Mouse (Mus musculus): ENCODE measurements at regions not wholly inside any gene's neighbourhood (a gene's known extent, or its start where the extent isn't known, plus 50 kb on each side); places are given as distances from the start of the nearest gene placed in this dataset.
A peak's percentile ranks its signal among the peaks of the same experiment; 100 is the strongest.

GRCm38 (mm10) chr12:107560100-107560499 is 71.7 kb downstream of the 3110018I06Rik start:
- no peak for TF ChIP-seq CTCF (IDR thresholded peaks at IDR 0.05)
- no peak for ATAC-seq (ENCODE audit: low FRiP score)
- Histone ChIP-seq H3K27me3 (ENCODE audit: insufficient read depth, low read length) (no peaks in the 10 kb centered on the region), H3K27ac (ENCODE audit: low read depth, low read length) (no peak overlapping the region), H3K4me1 (ENCODE audit: insufficient read depth, low read length) (no peaks in the 10 kb centered on the region), H3K9me3 (ENCODE audit: low read length) (no peaks in the 10 kb centered on the region), H3K4me2 (ENCODE audit: low read depth, low read length, poor library complexity, severe bottlenecking) (no peak overlapping the region), H3K9ac (replicated peaks; ENCODE audit: low read length, poor library complexity, severe bottlenecking) (no peak overlapping the region), H3K36me3 (ENCODE audit: insufficient read depth, low read length) (no peaks in the 10 kb centered on the region), H3K4me3 (ENCODE audit: low read depth, low read length) (no peak overlapping the region)
- no peak for DNase-seq (ENCODE audit: low spot score)

GRCm38 (mm10) chr12:107572586-107572985 is 84.2 kb downstream of the 3110018I06Rik start:
- ATAC-seq (ENCODE audit: low FRiP score) = no peak

GRCm38 (mm10) chr12:107579508-107579907 is 91.1 kb downstream of the 3110018I06Rik start:
- H3K9me3 ChIP-seq (ENCODE audit: low read length) = no peaks in the 10 kb centered on the region
- DNase-seq (ENCODE audit: low spot score) (no peak), ATAC-seq (ENCODE audit: low FRiP score) (no peak)
- no peaks in the 10 kb centered on the region for H3K4me1 ChIP-seq (ENCODE audit: insufficient read depth, low read length)
- no peak overlapping the region for H3K27ac ChIP-seq (ENCODE audit: low read depth, low read length)
- no peak overlapping the region for H3K4me3 ChIP-seq (ENCODE audit: low read depth, low read length)
- 73% methylated on average over 5 of the region's 5 CpGs for WGBS
- H3K36me3 ChIP-seq (ENCODE audit: insufficient read depth, low read length) = no peaks in the 10 kb centered on the region
- H3K4me2 ChIP-seq (ENCODE audit: low read depth, low read length, poor library complexity, severe bottlenecking) = no peak overlapping the region
- TF ChIP-seq CTCF (IDR thresholded peaks at IDR 0.05) = no peak
- H3K27me3 ChIP-seq (ENCODE audit: insufficient read depth, low read length) = no peaks in the 10 kb centered on the region
- H3K9ac ChIP-seq (replicated peaks; ENCODE audit: low read length, poor library complexity, severe bottlenecking) = no peak overlapping the region

More at GRCm38 (mm10) chr12:107572586-107572985, 84.2 kb downstream of the 3110018I06Rik start:
- no peak overlapping the region for H3K9ac ChIP-seq (replicated peaks; ENCODE audit: low read length, poor library complexity, severe bottlenecking)
- no peak for DNase-seq (ENCODE audit: low spot score)
- no peak overlapping the region for H3K27ac ChIP-seq (ENCODE audit: low read depth, low read length)
- H3K4me2 ChIP-seq (ENCODE audit: low read depth, low read length, poor library complexity, severe bottlenecking) = no peak overlapping the region
- WGBS = 90% methylated on average over 4 of the region's 4 CpGs
- no peak overlapping the region for H3K4me3 ChIP-seq (ENCODE audit: low read depth, low read length)
- TF ChIP-seq CTCF (IDR thresholded peaks at IDR 0.05) = no peak
- no peaks in the 10 kb centered on the region for H3K9me3 ChIP-seq (ENCODE audit: low read length)
- H3K4me1 ChIP-seq (ENCODE audit: insufficient read depth, low read length) = no peaks in the 10 kb centered on the region
- H3K36me3 ChIP-seq (ENCODE audit: insufficient read depth, low read length) = no peaks in the 10 kb centered on the region
- H3K27me3 ChIP-seq (ENCODE audit: insufficient read depth, low read length) = no peaks in the 10 kb centered on the region

DNA sequence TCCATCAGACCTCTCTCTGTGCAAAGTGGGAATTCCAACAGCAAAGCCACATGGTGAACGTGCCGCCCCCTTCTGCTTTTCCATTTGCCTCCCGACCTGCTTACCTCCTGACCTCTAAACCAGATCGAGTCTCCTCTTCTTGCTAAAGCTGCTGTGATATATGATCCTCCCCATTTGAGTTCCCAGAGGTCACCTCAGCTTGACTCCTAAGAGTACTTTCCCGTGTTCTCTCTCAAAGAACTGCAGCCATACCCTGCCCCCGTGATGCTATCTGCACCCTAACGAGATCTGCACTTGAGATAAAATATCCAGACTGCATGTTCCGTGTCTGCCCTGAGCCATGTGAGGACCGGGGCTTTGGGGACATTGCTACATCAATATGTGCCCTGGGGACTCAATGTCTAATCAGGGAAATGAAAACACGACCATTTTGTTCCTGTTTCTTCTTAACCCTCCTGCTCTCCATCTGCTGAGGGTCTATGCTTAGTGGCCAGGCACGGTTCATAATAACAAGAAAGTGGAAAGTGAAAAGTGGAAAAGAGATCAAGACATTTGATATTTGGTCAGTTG is 94.8 kb downstream of the 3110018I06Rik start:
- no peaks in the 10 kb centered on the region for H3K9me3 ChIP-seq (ENCODE audit: low read length)
- no peaks in the 10 kb centered on the region for H3K36me3 ChIP-seq (ENCODE audit: insufficient read depth, low read length)
- no peak overlapping the region for H3K27ac ChIP-seq (ENCODE audit: low read depth, low read length)
- H3K9ac ChIP-seq (replicated peaks; ENCODE audit: low read length, poor library complexity, severe bottlenecking) = no peak overlapping the region
- ATAC-seq (ENCODE audit: low FRiP score) (no peak), DNase-seq (ENCODE audit: low spot score) (no peak)
- no peak overlapping the region for H3K4me3 ChIP-seq (ENCODE audit: low read depth, low read length)
- WGBS = 61% methylated on average over 11 of the region's 11 CpGs
- no peaks in the 10 kb centered on the region for H3K27me3 ChIP-seq (ENCODE audit: insufficient read depth, low read length)
- no peak for TF ChIP-seq CTCF (IDR thresholded peaks at IDR 0.05)
- H3K4me1 ChIP-seq (ENCODE audit: insufficient read depth, low read length) = peaks cover 3% of the 10 kb centered on the region; the same call in 1 of the 2 replicates
- H3K4me2 ChIP-seq (ENCODE audit: low read depth, low read length, poor library complexity, severe bottlenecking) = no peak overlapping the region

DNA sequence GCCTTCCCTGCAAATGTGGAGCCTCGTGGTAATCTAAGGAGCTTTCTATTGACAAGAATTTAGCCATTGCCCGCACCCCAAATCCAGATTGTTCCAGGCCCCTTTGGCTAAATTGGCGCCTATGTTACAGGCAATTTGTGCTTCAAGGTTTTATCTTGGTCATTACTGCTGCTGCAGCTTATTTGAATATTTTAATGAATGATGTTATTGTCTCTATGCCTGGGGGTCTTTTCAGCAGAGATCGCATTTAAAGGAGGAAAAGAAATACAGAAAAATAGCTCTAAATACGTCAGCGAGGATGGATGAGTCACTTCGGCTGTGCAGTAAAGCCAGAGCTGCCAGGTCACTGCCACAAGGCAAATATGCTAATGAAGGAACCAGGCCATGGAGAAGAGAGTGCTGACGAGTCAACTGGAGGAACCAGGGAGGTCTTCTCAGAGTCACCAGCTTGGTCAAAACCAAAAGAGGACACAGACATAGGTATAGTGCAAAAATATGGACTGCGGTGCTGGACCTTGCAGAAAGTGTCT is 97.3 kb downstream of the 3110018I06Rik start:
- ATAC-seq (ENCODE audit: low FRiP score) = no peak
- DNase-seq (ENCODE audit: low spot score) = peak; percentile 10
- Histone ChIP-seq H3K4me1 (ENCODE audit: insufficient read depth, low read length) (peaks cover 3% of the 10 kb centered on the region; the same call in 1 of the 2 replicates), H3K27ac (ENCODE audit: low read depth, low read length) (no peak overlapping the region), H3K4me3 (ENCODE audit: low read depth, low read length) (no peak overlapping the region), H3K9me3 (ENCODE audit: low read length) (no peaks in the 10 kb centered on the region), H3K27me3 (ENCODE audit: insufficient read depth, low read length) (no peaks in the 10 kb centered on the region), H3K9ac (replicated peaks; ENCODE audit: low read length, poor library complexity, severe bottlenecking) (no peak overlapping the region), H3K4me2 (ENCODE audit: low read depth, low read length, poor library complexity, severe bottlenecking) (no peak overlapping the region), H3K36me3 (ENCODE audit: insufficient read depth, low read length) (no peaks in the 10 kb centered on the region)
- WGBS = 48% methylated on average over 9 of the region's 9 CpGs
- no peak for TF ChIP-seq CTCF (IDR thresholded peaks at IDR 0.05)

DNA sequence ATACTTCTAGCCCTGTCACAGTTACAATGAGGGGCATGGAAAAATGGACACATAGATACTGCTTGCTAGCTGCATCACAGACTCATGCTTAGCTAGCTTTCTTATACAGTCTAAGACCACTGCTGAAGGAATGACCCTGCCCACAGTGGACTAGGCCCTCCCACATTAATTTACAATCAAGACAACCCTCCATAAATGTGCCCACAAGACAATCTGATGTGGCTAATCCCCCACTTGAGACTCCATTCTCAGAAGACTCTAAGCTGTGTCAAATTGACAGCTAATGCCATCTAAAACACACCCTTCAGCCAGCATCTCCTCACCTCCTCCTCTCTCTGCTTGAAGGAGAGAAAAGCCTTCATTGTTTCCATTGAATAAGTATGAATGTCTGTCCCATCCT is 107.8 kb downstream of the 3110018I06Rik start:
- H3K27ac ChIP-seq (ENCODE audit: low read depth, low read length) = no peak overlapping the region

More for the DNA sequence above, 107.8 kb downstream of the 3110018I06Rik start:
- no peak overlapping the region for H3K4me3 ChIP-seq (ENCODE audit: low read depth, low read length)
- H3K9ac ChIP-seq (replicated peaks; ENCODE audit: low read length, poor library complexity, severe bottlenecking) = no peak overlapping the region
- TF ChIP-seq CTCF (IDR thresholded peaks at IDR 0.05) = no peak
- no peaks in the 10 kb centered on the region for H3K36me3 ChIP-seq (ENCODE audit: insufficient read depth, low read length)
- H3K4me2 ChIP-seq (ENCODE audit: low read depth, low read length, poor library complexity, severe bottlenecking) = no peak overlapping the region
- H3K27me3 ChIP-seq (ENCODE audit: insufficient read depth, low read length) = no peaks in the 10 kb centered on the region
- ATAC-seq (ENCODE audit: low FRiP score) (no peak), DNase-seq (ENCODE audit: low spot score) (no peak)
- no peaks in the 10 kb centered on the region for H3K4me1 ChIP-seq (ENCODE audit: insufficient read depth, low read length)
- H3K9me3 ChIP-seq (ENCODE audit: low read length) = no peaks in the 10 kb centered on the region

Measured in midbrain, postnatal 0 days (tissue).